Mouse (Mus musculus): Measurements from ENCODE around the gene Baz2a.

The Baz2a gene

GRCm38 (mm10) chr10:128081807-128082476 lies 9.4 kb upstream of the Baz2a start:
- 32% methylated on average over 6 of the region's 6 CpGs for WGBS

DNA sequence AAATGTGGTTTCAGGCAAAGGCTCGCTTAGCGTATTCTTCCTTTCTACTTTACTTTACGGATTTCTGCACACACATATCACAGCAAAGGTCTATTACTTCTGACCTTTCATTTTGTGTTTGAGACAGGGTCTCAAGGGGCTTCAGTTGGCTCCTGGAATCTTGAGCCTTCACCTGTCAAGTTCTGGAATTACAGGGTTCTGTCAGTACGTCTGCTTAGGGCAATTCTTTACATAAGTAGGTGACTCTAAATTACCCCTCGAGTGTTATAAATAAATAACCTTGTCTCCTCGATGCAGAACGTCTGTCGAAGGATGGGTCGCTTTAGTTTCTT lies 8.9 kb upstream of the Baz2a start:
- WGBS = 5% methylated on average over 9 of the region's 9 CpGs

GRCm38 (mm10) chr10:128082880-128083421 lies 8.4 kb upstream of the Baz2a start, which contains the start of gene Atp5b:
Gene Atp5b (plus strand): TSS chr10:128083273.
- under 1% methylated on average over 34 of the region's 34 CpGs for WGBS

DNA sequence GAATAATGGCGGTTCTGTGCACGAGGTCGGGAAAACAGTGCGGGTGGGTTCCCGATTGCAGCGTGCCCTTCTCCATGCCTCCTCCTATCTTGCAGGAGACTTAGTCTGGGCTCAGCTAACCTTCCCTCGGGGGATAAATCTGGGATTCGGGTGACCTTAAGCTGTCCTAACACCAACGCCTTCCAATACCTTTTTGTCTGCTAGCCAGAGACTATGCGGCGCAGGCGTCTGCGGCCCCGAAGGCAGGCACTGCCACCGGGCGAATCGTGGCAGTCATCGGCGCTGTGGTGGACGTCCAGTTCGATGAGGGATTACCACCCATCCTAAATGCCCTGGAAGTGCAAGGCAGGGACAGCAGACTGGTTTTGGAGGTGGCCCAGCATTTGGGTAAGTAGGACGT lies 7.7 kb upstream of the Baz2a start:
- under 1% methylated on average over 22 of the region's 22 CpGs for WGBS

DNA sequence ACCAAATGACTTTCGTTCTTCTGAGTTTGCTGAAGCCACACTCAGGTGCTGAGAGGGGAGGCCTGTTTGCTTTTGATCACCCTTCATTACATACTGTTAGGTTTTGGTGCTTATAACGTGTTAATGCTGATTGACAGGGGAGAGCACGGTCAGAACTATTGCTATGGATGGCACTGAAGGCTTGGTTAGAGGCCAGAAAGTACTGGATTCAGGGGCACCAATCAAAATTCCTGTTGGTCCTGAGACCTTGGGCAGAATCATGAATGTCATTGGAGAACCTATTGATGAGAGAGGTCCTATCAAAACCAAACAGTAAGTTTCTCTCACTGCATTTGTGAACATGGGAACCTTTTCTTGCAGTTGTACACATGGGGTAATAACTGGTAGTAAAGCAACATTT lies 7.2 kb upstream of the Baz2a start:
- 2% methylated on average over 3 of the region's 3 CpGs for WGBS

DNA sequence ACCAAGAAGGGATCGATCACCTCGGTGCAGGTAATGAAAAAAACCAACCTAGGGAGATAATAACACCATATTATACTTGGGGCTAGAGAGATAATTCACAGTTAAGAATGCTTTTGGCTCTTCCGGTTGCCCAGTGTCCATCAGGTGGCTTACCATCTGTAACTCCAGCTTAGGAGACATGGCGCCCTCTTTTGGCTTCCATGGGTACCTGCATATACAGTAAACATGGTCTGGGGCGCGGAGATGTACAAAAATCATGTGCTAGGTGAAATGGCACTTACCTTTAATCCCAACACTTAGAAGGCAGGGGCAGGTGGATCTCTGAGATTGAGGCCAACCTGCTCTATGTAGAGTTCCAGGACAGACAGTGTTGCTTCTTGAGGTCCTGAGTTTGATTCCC lies 5.0 kb upstream of the Baz2a start:
- WGBS = 63% methylated on average over 6 of the region's 6 CpGs

DNA sequence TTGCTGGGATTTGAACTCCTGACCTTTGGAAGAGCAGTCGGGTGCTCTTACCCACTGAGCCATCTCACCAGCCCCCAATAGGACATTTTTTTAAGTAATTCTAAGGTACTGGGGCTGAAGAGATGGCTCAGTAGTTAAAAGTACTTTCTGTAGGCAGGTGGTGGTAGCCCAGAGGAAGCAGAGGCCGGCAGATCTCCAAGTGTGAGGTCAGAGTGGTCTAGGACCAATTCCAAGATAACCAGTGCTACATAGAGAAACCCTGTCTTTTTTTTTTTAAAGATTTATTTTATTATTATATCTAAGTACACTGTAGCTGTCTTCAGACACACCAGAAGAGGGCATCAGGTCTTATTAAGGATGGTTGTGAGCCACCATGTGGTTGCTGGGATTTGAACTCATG lies 4.2 kb upstream of the Baz2a start:
- 65% methylated on average over 2 of the region's 2 CpGs for whole genome bisulfite sequencing

DNA sequence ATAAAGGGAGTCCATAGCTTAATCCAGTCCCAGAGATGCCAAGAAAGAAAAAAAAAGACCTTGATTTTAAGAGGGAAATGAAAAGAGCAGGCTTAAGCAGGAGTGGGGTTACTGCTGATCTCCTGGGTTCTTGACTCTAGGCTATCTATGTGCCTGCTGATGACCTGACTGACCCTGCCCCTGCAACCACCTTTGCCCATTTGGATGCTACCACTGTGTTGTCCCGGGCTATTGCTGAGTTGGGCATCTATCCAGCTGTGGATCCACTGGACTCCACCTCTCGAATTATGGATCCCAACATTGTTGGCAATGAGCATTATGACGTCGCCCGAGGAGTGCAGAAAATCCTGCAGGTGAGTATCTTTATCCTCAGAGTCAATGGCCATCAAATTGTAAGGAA lies 3.2 kb upstream of the Baz2a start:
- WGBS = 75% methylated on average over 5 of the region's 5 CpGs

- 48% methylated on average over 5 of the region's 5 CpGs for WGBS
Measured at GRCm38 (mm10) chr10:128089842-128090241, 1.5 kb upstream of the Baz2a start.

- 3% methylated on average over 14 of the region's 14 CpGs for WGBS
Measured at GRCm38 (mm10) chr10:128090651-128091563, 470 bp upstream of the Baz2a start.

DNA sequence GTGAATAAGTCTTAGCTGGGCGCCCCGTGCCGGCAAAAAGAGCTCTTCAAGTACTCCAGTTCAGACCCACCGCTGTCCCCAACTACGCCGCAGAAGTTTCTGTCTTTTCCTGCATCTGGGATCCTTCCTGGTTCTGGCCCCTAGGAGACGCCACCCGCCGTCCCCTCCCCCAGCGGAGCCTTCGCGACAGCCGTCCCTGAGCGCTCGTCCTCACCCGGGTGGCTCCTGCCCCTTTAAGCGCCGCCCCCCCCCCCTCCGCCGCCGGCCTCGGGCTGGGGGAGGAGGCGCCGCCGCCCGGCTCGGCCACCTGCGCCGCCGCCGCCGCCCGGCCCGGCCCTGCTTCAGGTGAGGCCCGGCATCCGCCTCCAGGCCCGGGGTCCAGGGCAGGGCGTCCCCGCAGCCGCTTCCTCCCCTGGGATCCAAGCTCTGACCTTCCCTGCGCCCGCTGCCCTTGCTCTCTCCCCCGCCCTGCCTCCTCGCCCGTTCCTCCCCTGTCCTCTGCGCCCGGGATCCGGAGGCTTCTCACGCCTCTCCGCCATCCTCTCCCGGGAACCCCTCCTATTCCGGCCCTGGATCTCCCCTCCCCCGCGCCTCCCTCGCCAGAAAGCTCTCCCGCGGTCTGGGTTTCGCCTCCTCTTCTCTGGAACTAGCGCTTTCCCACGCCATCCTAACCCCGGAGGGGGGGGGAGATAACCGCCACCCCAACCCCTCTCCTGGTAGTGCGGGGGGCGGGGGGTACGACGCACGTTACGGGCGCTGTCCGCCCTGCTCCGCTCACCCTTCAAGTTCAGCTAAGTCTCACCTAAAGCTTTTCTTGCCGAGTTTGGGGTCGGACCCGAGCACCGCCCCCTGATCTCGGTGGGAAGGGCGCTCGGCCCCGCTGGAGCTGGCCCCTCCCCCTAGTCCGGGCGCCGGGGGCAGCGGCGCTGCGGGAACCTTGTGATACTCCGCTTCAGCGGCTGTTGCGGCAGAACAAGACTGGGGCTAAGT lies 1.4 kb downstream of the Baz2a start:
- under 1% methylated on average over 86 of the region's 88 CpGs for WGBS

- 22% methylated on average over 13 of the region's 13 CpGs for WGBS
Measured at GRCm38 (mm10) chr10:128093496-128094294, 2.3 kb downstream of the Baz2a start.

GRCm38 (mm10) chr10:128094340-128094968 lies 3.1 kb downstream of the Baz2a start:
- 18% methylated on average over 19 of the region's 19 CpGs for WGBS

GRCm38 (mm10) chr10:128095003-128095636 lies 3.7 kb downstream of the Baz2a start:
- 61% methylated on average over 9 of the region's 9 CpGs for WGBS

DNA sequence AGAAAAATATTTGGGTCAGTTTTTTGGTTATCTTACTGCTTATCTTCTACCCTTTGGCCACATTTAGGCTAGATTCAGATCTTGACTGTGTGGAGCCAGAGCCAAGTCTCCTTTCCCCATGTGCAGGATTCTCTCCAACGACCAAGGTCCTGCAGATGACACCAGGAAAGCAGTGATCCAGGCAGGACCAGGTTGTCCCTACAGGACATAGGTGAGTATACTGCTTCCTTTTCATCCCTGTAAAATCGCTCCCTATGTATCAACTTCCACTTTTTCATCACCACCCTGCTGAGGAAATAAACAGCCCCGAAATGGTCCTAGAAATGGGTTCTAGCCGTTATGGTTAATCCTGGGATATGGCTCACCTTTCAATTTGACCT lies 4.9 kb downstream of the Baz2a start:
- 26% methylated on average over 4 of the region's 4 CpGs for WGBS

- WGBS = under 1% methylated on average over 86 of the region's 86 CpGs
Measured at GRCm38 (mm10) chr10:128096693-128097586, 5.6 kb downstream of the Baz2a start.

DNA sequence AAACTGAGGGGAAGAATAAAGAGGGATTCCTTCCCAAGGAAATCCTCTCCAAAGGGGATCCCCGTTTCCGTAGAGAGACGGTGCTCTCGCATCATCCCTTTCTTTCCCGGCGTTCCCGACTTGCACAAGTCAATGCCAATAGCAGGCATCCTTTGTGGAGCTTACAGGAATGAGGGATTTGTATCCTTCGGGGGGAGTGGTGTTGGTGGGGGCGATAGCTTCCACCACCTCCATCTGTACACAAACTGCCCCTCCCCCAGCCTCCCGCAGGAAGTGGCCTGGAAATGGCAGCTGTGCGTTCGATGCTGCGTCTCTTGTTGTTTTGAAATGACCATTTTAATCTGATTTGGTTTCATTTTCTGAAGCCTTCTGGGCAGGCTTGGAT lies 6.2 kb downstream of the Baz2a start:
- WGBS = under 1% methylated on average over 13 of the region's 13 CpGs

- 67% methylated on average over 4 of the region's 4 CpGs for WGBS
Measured at GRCm38 (mm10) chr10:128110103-128110761, 18.9 kb downstream of the Baz2a start.

All from cerebral cortex, adult 2 months (tissue).